Mouse (Mus musculus): Measurements from ENCODE around the gene Tmem259. TPM values are rescaled to one million over a fixed set of nuclear protein-coding genes. Genes with fewer than 3 reads are reported as not detected.

Gene Tmem259
- polyA plus RNA-seq, 1 experiment from 2014 or later, result 15.6 TPM

Other genes with a start within 250 kb of the Tmem259 start
- 22.7 and 23.6 TPM in 2 replicates for gene Polrmt, start 237.7 kb downstream of the Tmem259 start, polyA plus RNA-seq (2014; fragmentation: Nextera tagmentation; extraction: Ambion mirVana)
- gene Fgf22, start 229.3 kb downstream of the Tmem259 start, polyA plus RNA-seq (2014; fragmentation: Nextera tagmentation; extraction: Ambion mirVana), result 0.26 TPM in 1 of 2 replicates, not detected in the other
- 63.1 and 69.0 TPM in 2 replicates for gene Rnf126, start 217.4 kb downstream of the Tmem259 start, polyA plus RNA-seq (2014; fragmentation: Nextera tagmentation; extraction: Ambion mirVana)
- 11.4 TPM in 2 replicates for gene Fstl3, start 207.1 kb downstream of the Tmem259 start, polyA plus RNA-seq (2014; fragmentation: Nextera tagmentation; extraction: Ambion mirVana)
- not detected in 2 replicates for gene Prss57, start 193.4 kb downstream of the Tmem259 start, polyA plus RNA-seq (2014; fragmentation: Nextera tagmentation; extraction: Ambion mirVana)
- 66.6 and 70.1 TPM in 2 replicates for gene Palm, start 190.8 kb downstream of the Tmem259 start, polyA plus RNA-seq (2014; fragmentation: Nextera tagmentation; extraction: Ambion mirVana)
- 0.63 and 0.89 TPM in 2 replicates for gene Misp, start 163.3 kb downstream of the Tmem259 start, polyA plus RNA-seq (2014; fragmentation: Nextera tagmentation; extraction: Ambion mirVana)
- gene Ptbp1, start 129.9 kb downstream of the Tmem259 start, polyA plus RNA-seq (2014; fragmentation: Nextera tagmentation; extraction: Ambion mirVana), result 112 TPM in 2 replicates
- 2.5 and 3.9 TPM in 2 replicates for gene Prtn3, start 109.9 kb downstream of the Tmem259 start, polyA plus RNA-seq (2014; fragmentation: Nextera tagmentation; extraction: Ambion mirVana)
- gene Plppr3, start 109.7 kb downstream of the Tmem259 start, polyA plus RNA-seq (2014; fragmentation: Nextera tagmentation; extraction: Ambion mirVana), result 14.1 and 14.3 TPM in 2 replicates
- 0.31 and 0.49 TPM in 2 replicates for gene Elane, start 98.1 kb downstream of the Tmem259 start, polyA plus RNA-seq (2014; fragmentation: Nextera tagmentation; extraction: Ambion mirVana)
- not detected in 2 replicates for gene Cfd, start 93.5 kb downstream of the Tmem259 start, polyA plus RNA-seq (2014; fragmentation: Nextera tagmentation; extraction: Ambion mirVana)
- 30.9 and 32.0 TPM in 2 replicates for gene Med16, start 75.4 kb downstream of the Tmem259 start, polyA plus RNA-seq (2014; fragmentation: Nextera tagmentation; extraction: Ambion mirVana)
- 8.1 TPM in 1 of 2 replicates, not detected in the other for gene Gm26602, start 73.5 kb downstream of the Tmem259 start, polyA plus RNA-seq (2014; fragmentation: Nextera tagmentation; extraction: Ambion mirVana)
- gene Kiss1r, start 67.4 kb downstream of the Tmem259 start, polyA plus RNA-seq (2014; fragmentation: Nextera tagmentation; extraction: Ambion mirVana), result 0.15 and 0.31 TPM in 2 replicates
- gene R3hdm4, start 63.1 kb downstream of the Tmem259 start, polyA plus RNA-seq (2014; fragmentation: Nextera tagmentation; extraction: Ambion mirVana), result 87.6 and 89.2 TPM in 2 replicates
- gene Arid3a, start 57.3 kb downstream of the Tmem259 start, polyA plus RNA-seq (2014; fragmentation: Nextera tagmentation; extraction: Ambion mirVana), result 4.3 and 12.7 TPM in 2 replicates
- 89.8 and 97.6 TPM in 2 replicates for gene Wdr18, start 24.2 kb downstream of the Tmem259 start, polyA plus RNA-seq (2014; fragmentation: Nextera tagmentation; extraction: Ambion mirVana)
- 0.19 and 0.20 TPM in 2 replicates for gene Grin3b, start 13.6 kb downstream of the Tmem259 start, polyA plus RNA-seq (2014; fragmentation: Nextera tagmentation; extraction: Ambion mirVana)
- 405 and 420 TPM in 2 replicates for gene Cnn2, start 4.3 kb upstream of the Tmem259 start, polyA plus RNA-seq (2014; fragmentation: Nextera tagmentation; extraction: Ambion mirVana)
- 2.1 and 2.8 TPM in 2 replicates for gene Abca7, start 12.2 kb upstream of the Tmem259 start, polyA plus RNA-seq (2014; fragmentation: Nextera tagmentation; extraction: Ambion mirVana)
- gene Arhgap45, start 32.3 kb upstream of the Tmem259 start, polyA plus RNA-seq (2014; fragmentation: Nextera tagmentation; extraction: Ambion mirVana), result 6.2 and 7.5 TPM in 2 replicates
- 160 and 182 TPM in 2 replicates for gene Polr2e, start 55.5 kb upstream of the Tmem259 start, polyA plus RNA-seq (2014; fragmentation: Nextera tagmentation; extraction: Ambion mirVana)
- gene Gpx4, start 62.8 kb upstream of the Tmem259 start, polyA plus RNA-seq (2014; fragmentation: Nextera tagmentation; extraction: Ambion mirVana), result 711 and 729 TPM in 2 replicates
- gene Sbno2, start 121.2 kb upstream of the Tmem259 start, polyA plus RNA-seq (2014; fragmentation: Nextera tagmentation; extraction: Ambion mirVana), result 8.4 and 9.6 TPM in 2 replicates
- gene Stk11, start 131.5 kb upstream of the Tmem259 start, polyA plus RNA-seq (2014; fragmentation: Nextera tagmentation; extraction: Ambion mirVana), result 16.5 and 20.0 TPM in 2 replicates
- 772 and 785 TPM in 2 replicates for gene Atp5d, start 154.3 kb upstream of the Tmem259 start, polyA plus RNA-seq (2014; fragmentation: Nextera tagmentation; extraction: Ambion mirVana)
- 2.5 and 2.7 TPM in 2 replicates for gene Cbarp, start 156.5 kb upstream of the Tmem259 start, polyA plus RNA-seq (2014; fragmentation: Nextera tagmentation; extraction: Ambion mirVana)
- 29.5 and 31.9 TPM in 2 replicates for gene Midn, start 163.9 kb upstream of the Tmem259 start, polyA plus RNA-seq (2014; fragmentation: Nextera tagmentation; extraction: Ambion mirVana)
- 49.1 and 52.7 TPM in 2 replicates for gene Cirbp, start 181.7 kb upstream of the Tmem259 start, polyA plus RNA-seq (2014; fragmentation: Nextera tagmentation; extraction: Ambion mirVana)
- gene 1600002K03Rik, start 188.6 kb upstream of the Tmem259 start, polyA plus RNA-seq (2014; fragmentation: Nextera tagmentation; extraction: Ambion mirVana), result 9.6 and 12.4 TPM in 2 replicates
- 13.9 and 14.8 TPM in 2 replicates for gene Efna2, start 195.2 kb upstream of the Tmem259 start, polyA plus RNA-seq (2014; fragmentation: Nextera tagmentation; extraction: Ambion mirVana)
- 34.6 and 38.2 TPM in 2 replicates for gene Mum1, start 242.1 kb upstream of the Tmem259 start, polyA plus RNA-seq (2014; fragmentation: Nextera tagmentation; extraction: Ambion mirVana)

Measured in heart, embryonic 11.5 days (tissue).